Mouse (Mus musculus) hindlimb bud, embryonic 11.5 days (tissue): ENCODE measurements around the gene Cd2ap.

Experiments used
- DNase-seq: peaks from one replicate; pipeline ENCODE4 v3.0.0-alpha.2; 2012; ENCODE audit warnings: low read depth, low spot score; ENCODE audit errors: extremely low spot score

Cd2ap gene

GRCm38 (mm10) chr17:42863186-42863585, 13.3 kb downstream of the Cd2ap start:
- DNase-seq, result no peak

- no peak for DNase-seq
Observed at GRCm38 (mm10) chr17:42860370-42860769, 16.1 kb downstream of the Cd2ap start.

- no peak for DNase-seq
Observed at GRCm38 (mm10) chr17:42857506-42857905, 19.0 kb downstream of the Cd2ap start.

GRCm38 (mm10) chr17:42847108-42847507, 29.4 kb downstream of the Cd2ap start:
- DNase-seq, result no peak

GRCm38 (mm10) chr17:42837193-42837592, 39.3 kb downstream of the Cd2ap start:
- DNase-seq, result no peak

DNA sequence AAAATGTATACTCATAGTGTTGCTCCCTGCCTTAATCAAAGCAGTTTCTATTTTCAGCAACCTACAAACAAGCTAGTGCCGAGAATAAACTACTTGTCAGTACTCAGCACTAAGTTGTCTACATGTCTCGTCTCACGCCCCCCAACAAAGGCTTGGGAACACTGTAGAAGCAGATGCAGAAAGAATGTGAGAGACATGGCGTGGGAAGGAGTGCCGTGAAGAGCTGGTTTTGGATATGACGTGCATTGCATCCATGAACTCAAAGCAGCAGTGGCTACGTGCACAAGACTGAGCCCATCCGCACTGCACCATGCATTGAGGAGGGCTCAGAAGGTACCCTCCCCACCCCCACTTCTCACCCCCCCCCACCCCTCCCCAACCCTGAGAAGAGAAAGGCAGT, 53.7 kb downstream of the Cd2ap start:
- DNase-seq, result no peak

DNA sequence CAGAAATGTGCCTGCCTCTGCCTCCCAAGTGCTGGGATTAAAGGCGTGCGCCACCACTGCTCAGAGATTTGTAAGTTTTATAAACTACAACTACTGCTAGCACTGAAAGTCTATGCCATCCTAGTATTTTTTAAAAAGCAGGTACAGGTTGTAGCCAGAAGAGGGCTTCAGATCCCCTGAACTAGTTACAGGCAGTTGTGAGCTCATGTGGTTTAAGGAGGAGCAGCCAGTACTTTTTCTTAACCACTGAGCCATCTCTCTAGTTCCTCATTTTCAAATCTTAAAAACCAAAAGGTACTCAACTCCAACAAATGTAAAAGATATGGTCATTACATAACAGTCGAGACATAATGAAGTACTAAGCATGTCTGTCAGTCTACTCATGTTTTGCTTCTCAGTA, 61.1 kb downstream of the Cd2ap start:
- no peak for DNase-seq

- no peak for DNase-seq
Observed at GRCm38 (mm10) chr17:42792412-42792975, 84.0 kb downstream of the Cd2ap start.

GRCm38 (mm10) chr17:42790787-42791186, 85.7 kb downstream of the Cd2ap start:
- no peak for DNase-seq

GRCm38 (mm10) chr17:42789723-42790122, 86.7 kb downstream of the Cd2ap start:
- no peak for DNase-seq

- no peak for DNase-seq
Observed at GRCm38 (mm10) chr17:42788686-42789453, 87.6 kb downstream of the Cd2ap start.

DNA sequence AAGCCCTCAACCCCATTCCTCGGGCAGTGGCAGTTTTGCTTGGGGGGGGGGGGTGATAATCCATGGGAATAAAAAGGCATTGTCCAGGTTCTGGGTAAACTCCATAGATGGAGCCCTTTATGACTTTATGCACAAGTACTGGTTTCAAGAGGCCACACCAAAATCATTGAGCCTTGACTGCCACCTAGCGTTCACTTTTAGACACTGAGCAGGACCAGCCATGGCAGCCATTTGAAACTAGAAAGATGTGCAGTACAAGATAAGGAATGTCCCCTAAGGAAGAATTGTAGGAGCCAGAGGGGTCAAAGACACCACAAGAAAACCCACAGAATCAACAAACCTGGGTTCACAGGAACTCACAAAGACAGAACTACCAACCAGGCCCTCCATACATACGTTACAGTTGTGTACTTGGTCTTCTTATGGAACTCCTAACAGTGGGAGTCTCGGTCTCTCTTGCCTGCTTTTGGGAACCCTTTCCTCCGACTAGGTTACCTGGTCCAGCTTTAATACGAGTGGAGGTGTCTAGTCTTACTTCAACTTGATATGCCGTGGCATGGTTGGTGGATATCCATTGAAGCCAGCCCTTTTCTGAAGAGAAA, 94.2 kb downstream of the Cd2ap start:
- DNase-seq, result peak; percentile 60

DNA sequence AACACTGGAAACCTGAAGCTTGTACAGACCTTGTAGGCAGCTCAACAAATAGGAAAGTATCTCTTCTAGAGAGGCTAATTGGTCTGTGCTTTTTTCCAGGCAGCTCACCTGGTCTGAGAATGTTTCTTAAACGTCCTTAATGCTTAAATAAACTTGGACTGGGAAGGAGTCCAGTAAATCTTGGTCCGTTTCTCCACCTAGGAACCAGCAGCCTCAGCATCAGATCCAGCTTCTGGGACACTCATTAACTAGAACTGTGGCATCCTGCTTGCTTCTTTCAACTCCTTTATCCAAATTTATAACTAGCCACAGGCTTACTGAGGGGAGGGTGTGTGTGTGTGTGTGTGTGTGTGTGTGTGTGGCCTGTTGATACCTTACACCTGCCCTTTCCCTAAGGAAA, 122.7 kb downstream of the Cd2ap start:
- no peak for DNase-seq

GRCm38 (mm10) chr17:42752173-42752572, 124.3 kb downstream of the Cd2ap start:
- no peak for DNase-seq

- DNase-seq, result no peak
Observed at GRCm38 (mm10) chr17:42745657-42746420, 130.6 kb downstream of the Cd2ap start.
